Mouse (Mus musculus) neural tube, postnatal 0 days (tissue): ENCODE data around the gene Tsc1. TPM values are rescaled to one million over a fixed set of nuclear protein-coding genes. Genes with fewer than 3 reads are reported as not detected.

ENCODE experiments used
- microRNA-seq: library from miRNA; unstranded; fragments of <30 nt; microRNA quantifications from one replicate; pipeline ENCODE4, GENCODE M21; 2016
- polyA plus RNA-seq: library from polyadenylated mRNA; unstranded; fragments of >200 nt; fragmentation: Nextera tagmentation; extraction: Ambion mirVana; gene quantifications from 2 replicates; pipeline ENCODE4 v1.2.1, GENCODE M21; 2015

Gene Tsc1
- polyA plus RNA-seq: 18.0 and 21.7 TPM in 2 replicates

DNA sequence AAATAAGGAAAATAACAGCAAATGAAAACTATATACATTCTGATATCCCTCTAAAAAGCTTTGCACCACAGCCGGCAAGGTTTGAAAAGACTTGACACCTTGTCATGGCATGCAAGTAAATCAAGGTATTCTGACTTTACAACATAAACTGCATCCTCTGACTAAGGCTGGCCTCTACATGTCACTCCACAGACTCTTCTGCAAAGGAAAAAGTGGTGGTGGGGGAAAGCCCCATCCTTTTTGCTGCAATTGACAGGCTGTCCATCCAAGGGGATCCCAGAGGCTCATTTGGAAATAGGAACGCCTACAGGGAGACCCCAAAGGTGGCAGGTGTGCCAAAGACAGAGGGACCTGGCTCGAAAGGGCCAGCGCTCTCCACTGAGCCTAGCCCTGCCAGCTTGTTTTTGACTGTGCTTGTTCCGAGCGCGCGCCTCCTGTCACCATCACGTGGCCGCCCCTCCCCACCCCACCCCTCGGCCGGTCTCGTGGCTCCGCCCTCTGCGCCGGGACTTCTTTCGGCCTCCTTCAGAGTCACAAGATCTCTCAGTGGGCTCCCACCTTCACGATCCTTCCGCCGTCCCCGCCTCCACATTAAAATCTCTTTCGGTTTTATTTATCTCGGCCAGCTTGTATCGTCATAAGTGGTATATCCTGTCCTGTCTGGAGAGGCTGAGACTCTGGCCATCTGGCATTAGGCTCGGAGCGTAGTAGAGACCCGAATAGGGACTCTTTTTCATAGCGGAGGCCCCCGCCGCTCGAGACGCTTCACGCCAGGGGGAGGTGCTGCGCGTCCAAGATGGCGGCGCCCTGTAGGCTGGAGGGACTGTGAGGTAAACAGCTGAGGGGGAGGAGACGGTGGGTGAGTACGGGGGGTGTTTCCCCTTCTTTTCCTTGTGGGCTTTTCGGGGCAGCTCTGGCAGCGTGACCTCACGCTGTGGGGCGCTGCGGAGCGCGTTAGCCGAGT, at the start of gene Tsc1:
Tsc1 (plus strand) TSS at position 768 of the 964 bp plus-strand sequence.

DNA sequence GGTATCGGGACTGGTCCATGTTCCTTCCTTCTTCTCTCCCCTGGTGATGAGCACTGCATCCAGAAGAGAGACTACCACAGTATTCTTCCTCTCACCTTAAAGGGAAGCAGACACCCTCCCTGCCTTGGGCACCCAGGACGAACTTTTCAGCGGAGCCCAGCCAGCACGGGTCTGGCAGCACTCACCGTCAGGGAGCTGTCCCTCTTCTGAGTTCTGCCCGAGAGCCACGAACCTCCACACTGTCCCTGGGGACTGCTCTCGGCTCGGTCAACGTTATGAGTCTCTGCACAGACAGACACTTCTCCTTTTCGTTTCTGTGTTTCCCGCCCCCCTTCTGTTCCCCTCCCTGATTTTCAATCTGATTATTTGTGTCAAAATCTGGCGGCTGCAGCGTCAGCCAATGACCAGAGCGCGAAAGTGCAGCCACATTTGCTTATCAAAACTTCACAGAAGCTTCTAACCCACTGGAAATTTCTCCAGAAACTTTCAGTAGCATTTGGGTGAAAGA, 19.3 kb upstream of the Tsc1 start, which contains the start of gene Gfi1b:
Gfi1b (minus strand) TSS at position 319 of the 508 bp plus-strand sequence.

DNA sequence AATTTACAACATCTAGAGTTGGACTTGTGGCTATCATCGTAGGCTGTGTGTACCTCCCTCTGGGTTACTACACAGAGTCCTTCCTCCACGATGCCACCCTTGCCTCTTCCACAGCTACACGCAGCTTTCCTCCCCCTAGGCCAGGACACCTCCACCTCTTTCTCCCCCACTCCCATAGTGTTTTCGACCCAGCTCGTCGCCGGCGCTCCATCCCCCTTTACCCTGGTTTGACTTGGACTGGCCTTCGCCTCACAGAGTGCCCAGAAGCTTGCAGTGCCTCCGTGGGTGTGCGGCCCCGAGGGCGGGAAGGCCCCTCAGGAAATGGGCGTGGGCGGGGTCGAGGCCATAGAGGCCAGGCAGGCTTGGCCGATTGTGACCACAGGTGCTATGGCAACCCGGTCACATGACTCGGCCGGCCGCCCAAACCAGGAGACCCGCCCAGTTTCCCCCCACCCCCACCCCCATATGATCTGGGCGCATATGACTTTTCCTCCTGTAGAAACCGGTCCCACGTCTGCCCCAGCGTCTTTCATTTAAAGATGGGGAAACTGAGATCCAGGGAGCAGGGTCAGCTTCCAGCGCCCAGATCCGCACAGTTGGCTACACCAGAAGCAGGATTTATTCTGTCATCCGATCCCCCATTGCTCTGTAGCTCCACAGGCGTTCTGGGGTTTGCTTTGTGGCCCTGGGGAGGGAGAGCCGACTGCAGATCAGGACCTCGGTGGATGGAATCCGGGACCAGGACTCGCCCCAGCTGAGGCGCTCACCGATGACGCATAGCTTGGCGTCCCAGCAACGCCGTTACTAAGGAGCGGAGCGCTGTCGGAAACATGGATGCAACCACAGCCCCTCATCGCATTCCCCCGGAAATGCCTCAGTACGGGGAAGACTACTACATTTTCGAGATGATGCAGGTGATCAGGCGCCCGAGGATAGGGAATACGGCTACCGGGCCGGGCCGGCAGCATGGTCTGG, 58.6 kb downstream of the Tsc1 start, which contains the start of the genes Spaca9 and Ak8:
Spaca9 (minus strand) TSS at position 367 of the 975 bp plus-strand sequence.
Ak8 (plus strand) TSS at position 804 of the 975 bp plus-strand sequence.

Small RNAs within 50 kb of the gene (microRNA-seq; reads per million reads assigned to microRNA genes)
- gene Gm22824 (not detected), gene Mir3088 (1.7 reads per million)

Other genes with a start within 250 kb of the Tsc1 start
- 10.5 and 11.6 TPM in 2 replicates for gene Ppp1r26, start 194.4 kb upstream of the Tsc1 start, polyA plus RNA-seq
- gene 1700007K13Rik, start 174.9 kb upstream of the Tsc1 start, polyA plus RNA-seq: 11.3 and 11.5 TPM in 2 replicates
- gene Mrps2, start 173.2 kb upstream of the Tsc1 start, polyA plus RNA-seq: 42.0 and 43.1 TPM in 2 replicates
- gene Gbgt1, start 144.3 kb upstream of the Tsc1 start, polyA plus RNA-seq: 1.0 and 1.3 TPM in 2 replicates
- gene Gm10134, start 135.1 kb upstream of the Tsc1 start, polyA plus RNA-seq: 3.7 and 7.2 TPM in 2 replicates
- 72.3 and 75.2 TPM in 2 replicates for gene Ralgds, start 128.1 kb upstream of the Tsc1 start, polyA plus RNA-seq
- gene Cel, start 77.8 kb upstream of the Tsc1 start, polyA plus RNA-seq: not detected in 2 replicates
- gene Gtf3c5, start 57.5 kb upstream of the Tsc1 start, polyA plus RNA-seq: 25.7 and 27.6 TPM in 2 replicates
- gene Gfi1b, start 19.2 kb upstream of the Tsc1 start, polyA plus RNA-seq: not detected in 2 replicates
- gene Spaca9, start 58.5 kb downstream of the Tsc1 start, polyA plus RNA-seq: 0.70 and 1.8 TPM in 2 replicates
- 2.2 and 3.1 TPM in 2 replicates for gene Ak8, start 58.9 kb downstream of the Tsc1 start, polyA plus RNA-seq
- gene Gtf3c4, start 199.1 kb downstream of the Tsc1 start, polyA plus RNA-seq: 13.0 and 14.2 TPM in 2 replicates
- gene Ddx31, start 199.2 kb downstream of the Tsc1 start, polyA plus RNA-seq: 7.4 and 8.0 TPM in 2 replicates